Mouse (Mus musculus) E14TG2a.4 (cell line): ENCODE measurements around the gene Fut1.

Source experiments
- H3K27me3 ChIP-seq: 2 replicates; pipeline ENCODE4 v1.6.1; 2014; ENCODE audit warnings: low read length, control low read depth; ENCODE audit not compliant: insufficient read depth
- H3K36me3 ChIP-seq: 2 replicates; pipeline ENCODE4 v1.6.1; 2014; ENCODE audit warnings: low read length, control low read depth; ENCODE audit not compliant: insufficient read depth
- H3K4me1 ChIP-seq: replicated peaks from 2 replicates; pipeline ENCODE4 v1.6.1; 2014; ENCODE audit warnings: low read depth, low read length, control low read depth
- H3K4me3 ChIP-seq: replicated peaks from 2 replicates; pipeline ENCODE4 v1.5.1; 2014; ENCODE audit warnings: mild to moderate bottlenecking, low read length
- H3K9me3 ChIP-seq: 2 replicates; pipeline ENCODE4 v1.6.1; 2014; ENCODE audit warnings: low read length, control low read depth
- CTCF ChIP-seq: conservative IDR thresholded peaks from 2 replicates; pipeline ENCODE4 v1.5.1; 2014; ENCODE audit warnings: low read length
- NANOG ChIP-seq: IDR thresholded peaks from 2 replicates; pipeline ENCODE4 v1.6.1; 2014; ENCODE audit warnings: borderline replicate concordance, low read length, mixed read lengths
- POU5F1 ChIP-seq: IDR thresholded peaks from 2 replicates; pipeline ENCODE4 v1.6.1; 2014; ENCODE audit warnings: low read length, borderline replicate concordance

Fut1 gene

GRCm38 (mm10) chr7:45596107-45596506 lies 21.0 kb upstream of the Fut1 start:
- TF ChIP-seq CTCF (no peak), POU5F1 (no peak), NANOG (no peak)
- Histone ChIP-seq H3K4me1 (peaks cover 51% of the 10 kb centered on the region), H3K9me3 (peaks cover 4% of the 10 kb centered on the region; the same call in 1 of the 2 replicates), H3K36me3 (no peaks in the 10 kb centered on the region), H3K27me3 (no peaks in the 10 kb centered on the region), H3K4me3 (no peak overlapping the region)

DNA sequence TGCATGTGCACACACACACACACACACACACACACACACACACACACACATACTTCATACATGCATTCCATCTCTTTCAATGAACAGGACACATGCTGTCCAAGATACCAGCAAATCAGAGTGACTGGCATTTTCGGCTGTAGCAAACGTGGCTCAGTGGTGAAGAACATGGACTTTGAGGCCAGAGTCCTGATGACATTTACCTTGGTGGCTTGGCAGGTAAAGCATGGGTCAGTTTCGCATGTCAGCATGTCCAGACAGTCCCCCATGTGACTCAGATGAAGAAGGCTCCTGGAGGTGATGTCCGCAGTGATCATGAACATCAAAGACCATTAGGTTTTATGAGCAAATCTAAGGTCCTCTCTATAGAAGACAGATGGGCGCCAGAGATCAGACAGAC lies 20.1 kb upstream of the Fut1 start:
- TF ChIP-seq CTCF (no peak), POU5F1 (no peak), NANOG (no peak)
- Histone ChIP-seq H3K27me3 (no peaks in the 10 kb centered on the region), H3K36me3 (no peaks in the 10 kb centered on the region), H3K9me3 (peaks cover 4% of the 10 kb centered on the region; the same call in 1 of the 2 replicates), H3K4me1 (peaks cover 57% of the 10 kb centered on the region), H3K4me3 (no peak overlapping the region)

DNA sequence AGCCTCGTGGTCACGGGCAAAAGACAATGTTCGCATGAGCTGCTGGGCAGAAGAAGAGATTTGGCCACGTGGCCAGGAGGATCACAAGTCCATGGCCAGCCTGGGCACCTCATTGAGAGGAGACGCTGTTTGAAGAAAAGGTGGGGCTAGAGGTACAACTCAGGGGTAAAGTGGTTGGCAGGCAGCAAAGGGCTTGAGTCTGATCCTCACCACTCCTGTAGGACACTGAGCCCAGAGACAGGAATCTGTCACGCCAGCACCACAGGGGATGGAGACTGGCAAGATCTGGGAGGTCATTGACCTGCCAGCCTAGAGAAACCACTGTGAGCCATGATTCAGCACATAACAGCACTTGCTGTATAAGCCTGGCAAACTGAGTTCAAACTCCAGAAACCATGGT lies 19.6 kb upstream of the Fut1 start:
- Histone ChIP-seq H3K27me3 (no peaks in the 10 kb centered on the region), H3K9me3 (peaks cover 4% of the 10 kb centered on the region; the same call in 1 of the 2 replicates), H3K4me1 (peaks cover 59% of the 10 kb centered on the region), H3K36me3 (no peaks in the 10 kb centered on the region), H3K4me3 (no peak overlapping the region)
- TF ChIP-seq CTCF (no peak), NANOG (no peak), POU5F1 (no peak)

GRCm38 (mm10) chr7:45598960-45599879 lies 17.9 kb upstream of the Fut1 start:
- TF ChIP-seq POU5F1 (no peak), CTCF (no peak), NANOG (no peak)
- Histone ChIP-seq H3K9me3 (peaks cover 4% of the 10 kb centered on the region; the same call in 1 of the 2 replicates), H3K36me3 (no peaks in the 10 kb centered on the region)

GRCm38 (mm10) chr7:45605704-45606289 lies 11.3 kb upstream of the Fut1 start:
- Histone ChIP-seq H3K4me1 (peaks cover 23% of the 10 kb centered on the region), H3K9me3 (no peaks in the 10 kb centered on the region), H3K27me3 (peaks cover 13% of the 10 kb centered on the region; the same call in 1 of the 2 replicates), H3K4me3 (no peak overlapping the region), H3K36me3 (no peaks in the 10 kb centered on the region)
- TF ChIP-seq POU5F1 = no peak
- TF ChIP-seq CTCF = no peak
- no peak for TF ChIP-seq NANOG

More at GRCm38 (mm10) chr7:45598960-45599879, 17.9 kb upstream of the Fut1 start:
- Histone ChIP-seq H3K4me1 (peaks cover 58% of the 10 kb centered on the region), H3K4me3 (no peak overlapping the region), H3K27me3 (0 out of 2 replicates have a peak, but pooled peaks cover 4% of the 10 kb centered on the region)

- H3K4me3 ChIP-seq = no peak overlapping the region
Measured at GRCm38 (mm10) chr7:45609511-45609910, 7.6 kb upstream of the Fut1 start.

DNA sequence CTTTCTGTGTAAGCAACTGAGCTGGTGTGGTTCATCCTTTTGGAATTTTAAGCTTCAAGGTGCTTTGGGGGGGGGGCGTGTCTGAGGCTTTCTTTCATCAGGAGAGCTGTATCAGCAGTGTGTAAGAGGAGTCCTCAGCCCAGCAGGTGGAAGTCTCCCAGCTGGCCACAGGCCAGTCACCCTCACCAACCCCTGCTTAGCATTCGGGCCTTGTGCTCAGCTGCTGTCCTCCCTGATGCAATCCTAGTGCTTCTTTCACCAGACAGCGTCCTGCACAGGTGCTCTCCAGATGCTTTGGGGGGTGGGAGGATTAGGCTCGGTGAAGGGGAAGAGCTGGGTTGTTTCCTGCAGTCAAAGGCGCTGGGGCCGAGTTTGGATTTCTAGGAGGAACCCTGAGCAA lies 812 bp upstream of the Fut1 start:
- TF ChIP-seq CTCF (no peak), NANOG (no peak), POU5F1 (no peak)
- Histone ChIP-seq H3K4me3 (no peak overlapping the region), H3K9me3 (no peaks in the 10 kb centered on the region), H3K4me1 (peaks cover 28% of the 10 kb centered on the region), H3K36me3 (no peaks in the 10 kb centered on the region), H3K27me3 (peaks cover 61% of the 10 kb centered on the region)

More at GRCm38 (mm10) chr7:45609511-45609910, 7.6 kb upstream of the Fut1 start:
- no peaks in the 10 kb centered on the region for H3K9me3 ChIP-seq
- H3K4me1 ChIP-seq = peaks cover 7% of the 10 kb centered on the region
- H3K27me3 ChIP-seq = peaks cover 12% of the 10 kb centered on the region
- TF ChIP-seq CTCF (no peak), POU5F1 (no peak), NANOG (no peak)
- H3K36me3 ChIP-seq = no peaks in the 10 kb centered on the region

DNA sequence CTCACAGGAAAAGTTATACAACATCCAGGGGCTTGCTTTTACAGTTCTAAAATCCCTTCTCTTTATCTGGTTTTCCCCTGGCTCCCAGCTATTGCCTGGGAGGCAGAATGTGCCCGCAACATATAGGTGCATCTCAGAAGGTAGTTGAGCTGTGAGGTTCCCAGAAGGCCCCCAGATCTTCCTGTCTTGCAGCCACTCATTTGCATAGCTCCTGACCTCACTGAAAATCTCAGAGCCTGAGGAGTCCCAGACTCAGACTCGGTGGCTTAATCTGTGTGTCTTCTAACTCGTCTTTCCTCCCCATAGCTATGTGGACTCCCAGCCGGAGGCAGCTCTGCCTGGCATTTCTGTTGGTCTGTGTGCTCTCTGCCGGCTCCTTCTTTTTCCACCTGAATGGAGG lies 1.2 kb downstream of the Fut1 start:
- Histone ChIP-seq H3K27me3 (peaks cover 70% of the 10 kb centered on the region), H3K9me3 (no peaks in the 10 kb centered on the region), H3K4me3 (no peak overlapping the region), H3K4me1 (peaks cover 34% of the 10 kb centered on the region), H3K36me3 (no peaks in the 10 kb centered on the region)
- TF ChIP-seq CTCF = no peak
- no peak for TF ChIP-seq POU5F1
- TF ChIP-seq NANOG = no peak

DNA sequence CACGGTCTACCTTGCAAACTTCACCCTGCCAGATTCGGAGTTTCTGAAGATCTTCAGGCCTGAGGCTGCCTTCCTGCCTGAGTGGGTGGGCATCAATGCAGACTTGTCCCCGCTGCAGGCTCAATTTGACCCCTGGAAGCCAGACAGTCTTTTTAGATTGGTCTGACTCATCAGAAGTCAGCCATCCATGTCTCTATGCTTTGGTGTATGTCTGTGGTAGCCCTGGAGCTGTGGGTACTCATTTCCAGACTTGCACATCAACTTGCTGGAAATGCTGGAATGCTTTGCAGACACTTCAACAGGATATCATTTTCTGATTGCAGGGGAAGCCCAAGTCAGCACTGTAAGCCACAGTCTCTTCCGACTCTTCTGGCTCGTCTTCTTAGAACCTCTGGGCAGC lies 2.5 kb downstream of the Fut1 start:
- no peaks in the 10 kb centered on the region for H3K36me3 ChIP-seq
- H3K9me3 ChIP-seq = no peaks in the 10 kb centered on the region
- H3K27me3 ChIP-seq = peaks cover 79% of the 10 kb centered on the region
- TF ChIP-seq POU5F1 (no peak), CTCF (no peak), NANOG (no peak)
- H3K4me1 ChIP-seq = peaks cover 43% of the 10 kb centered on the region
- H3K4me3 ChIP-seq = no peak overlapping the region
